Mouse (Mus musculus) small intestine, adult 2 months (tissue): ENCODE data around the gene Dynlrb1.

ENCODE experiments used
- CTCF ChIP-seq: fragments of 200-500 bp; IDR thresholded peaks from 2 replicates; pipeline ENCODE4 v1.5.1; 2012; ENCODE audit warnings: low read depth, mild to moderate bottlenecking, control low read depth, inconsistent platforms, low read length, moderate library complexity, mixed read lengths; ENCODE audit not compliant: insufficient replicate concordance, insufficient read length; ENCODE audit errors: extremely low read depth
- POLR2A ChIP-seq: fragments of 200-500 bp; IDR thresholded peaks from 2 replicates; pipeline ENCODE4 v1.6.1; 2012; ENCODE audit warnings: low read depth, mild to moderate bottlenecking, control low read depth, inconsistent platforms, low read length, moderate library complexity

DNA sequence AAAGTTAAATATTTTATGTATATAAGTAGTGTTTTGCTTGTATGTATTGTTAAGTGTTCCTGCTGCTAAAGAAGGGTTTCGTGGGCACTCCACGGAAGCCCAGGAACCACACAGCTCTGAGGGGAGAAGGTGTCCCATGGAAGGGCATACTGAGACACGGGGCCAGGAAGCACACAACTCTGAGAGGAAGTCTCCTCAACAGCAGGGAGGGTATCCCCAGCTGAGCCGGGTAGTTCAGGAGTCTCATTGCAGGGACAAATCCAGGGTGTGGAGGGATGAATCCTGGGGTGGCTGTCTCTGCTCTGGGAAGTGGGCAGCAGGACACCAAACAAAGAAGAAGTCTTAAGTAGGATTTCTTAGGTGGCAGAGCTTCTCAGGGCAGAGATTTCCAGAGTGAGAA, 943 bp downstream of the Dynlrb1 start:
- TF ChIP-seq CTCF (no peak), POLR2A (no peak)
